Mouse (Mus musculus) c-Kit-positive CD71-negative TER-119-negative erythroid progenitor cells, embryonic 14.5 days (primary cell): ENCODE data around the gene Pikfyve.

Source experiments
- DNase-seq: peaks from one replicate; pipeline ENCODE4 v3.0.0-alpha.2; 2013; ENCODE audit warnings: low read depth

Pikfyve gene

GRCm38 (mm10) chr1:65314054-65315021, 127.9 kb downstream of the Pikfyve start:
- DNase-seq, result no peak

DNA sequence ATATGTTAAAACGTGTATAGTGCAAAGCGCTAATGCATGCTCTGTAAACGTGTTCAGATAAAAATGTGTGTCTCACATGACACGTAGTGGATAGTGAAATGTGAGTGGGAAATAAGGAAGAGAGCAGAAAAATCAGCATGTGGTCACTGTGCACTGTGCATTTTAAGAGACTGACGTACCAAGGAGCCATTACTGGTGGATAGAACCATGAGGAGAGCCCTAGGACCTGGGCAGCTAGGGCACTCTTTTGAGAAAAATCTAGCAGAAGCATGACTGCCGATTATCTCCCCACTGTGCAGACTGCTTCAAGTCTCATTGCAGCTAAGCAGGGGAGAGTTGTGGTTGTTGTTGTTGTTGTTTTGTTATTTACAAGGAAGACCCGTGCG, 128.5 kb downstream of the Pikfyve start:
- no peak for DNase-seq
